Mouse (Mus musculus) brain, adult 2 months (tissue): ENCODE measurements around the gene Fbxo4.
A peak's percentile ranks its signal among the peaks of the same experiment; 100 is the strongest.

Experiments
- DNase-seq: peaks from one replicate; pipeline ENCODE4 v3.0.0; 2011; ENCODE audit warnings: low read depth, low spot score

Gene Fbxo4

DNA sequence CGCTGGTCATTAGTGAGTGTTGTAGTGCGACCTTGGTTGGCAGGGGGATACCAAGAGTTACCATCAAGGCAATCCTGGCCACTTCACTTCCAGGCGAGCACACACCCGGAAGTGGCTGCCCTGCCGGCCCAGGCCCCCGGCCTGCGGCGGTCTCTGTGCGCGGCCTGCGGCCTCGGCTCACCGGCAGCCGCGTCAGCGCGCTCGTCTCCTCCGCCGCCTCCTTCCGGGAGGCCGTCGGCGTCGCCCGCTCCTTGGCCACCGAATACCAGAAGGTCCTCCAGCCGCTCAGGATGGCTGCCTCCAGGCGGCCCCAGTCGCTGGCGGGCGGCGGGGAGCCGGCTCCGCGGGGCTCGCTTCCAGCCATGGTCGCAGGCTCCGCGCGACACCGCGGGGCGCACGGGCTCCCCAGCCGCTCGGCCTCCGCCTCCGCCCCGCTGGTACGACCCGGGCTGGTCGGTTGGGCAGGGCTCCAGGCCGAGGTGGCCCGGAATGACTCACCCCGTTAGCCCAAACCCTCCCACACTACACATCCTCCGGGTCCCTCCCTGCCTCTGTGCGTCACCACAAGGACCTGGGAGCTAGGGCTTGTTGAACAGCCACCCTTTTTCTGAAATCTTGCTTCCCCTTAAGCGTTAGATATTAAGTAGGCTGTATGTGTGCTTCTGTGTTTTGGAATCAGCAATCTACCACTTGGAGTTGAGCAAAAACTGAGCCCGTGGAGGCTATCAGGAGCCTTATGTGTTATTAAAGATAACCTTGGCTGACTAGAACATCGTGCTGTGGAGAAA, at the start of gene Fbxo4:
Gene Fbxo4 (minus strand): TSS at position 513 of the 788 bp plus-strand sequence.
- peak; percentile 95 for DNase-seq

- no peak for DNase-seq
These were observed 49.6 kb upstream of the Fbxo4 start for GRCm38 (mm10) chr15:4028960-4029359.

DNA sequence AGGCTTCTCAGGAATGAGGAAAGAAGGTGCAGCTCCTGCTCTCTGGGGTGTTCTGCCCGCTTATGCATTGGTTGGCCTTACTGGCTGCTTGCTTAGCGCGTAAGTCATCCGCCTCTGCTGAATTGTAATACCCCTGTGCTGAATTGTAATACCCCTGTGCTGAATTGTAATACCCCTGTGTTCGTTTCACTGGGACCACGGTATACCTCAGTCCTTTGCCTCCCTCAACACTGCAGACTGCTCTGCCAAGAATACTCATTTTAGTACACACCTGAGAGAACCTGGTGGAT, 49.0 kb upstream of the Fbxo4 start:
- DNase-seq = no peak

- DNase-seq = peak; percentile 74
These were observed 48.5 kb upstream of the Fbxo4 start for GRCm38 (mm10) chr15:4027671-4028410.

- DNase-seq = peak; percentile 96
These were observed 47.6 kb upstream of the Fbxo4 start for GRCm38 (mm10) chr15:4026831-4027584.

GRCm38 (mm10) chr15:4026231-4026773, 46.9 kb upstream of the Fbxo4 start, which contains the start of gene Oxct1:
Gene Oxct1 (plus strand): TSS chr15:4026383.
- DNase-seq = peak; percentile 99

- DNase-seq = no peak
These were observed 46.1 kb upstream of the Fbxo4 start for GRCm38 (mm10) chr15:4025508-4025904.

DNA sequence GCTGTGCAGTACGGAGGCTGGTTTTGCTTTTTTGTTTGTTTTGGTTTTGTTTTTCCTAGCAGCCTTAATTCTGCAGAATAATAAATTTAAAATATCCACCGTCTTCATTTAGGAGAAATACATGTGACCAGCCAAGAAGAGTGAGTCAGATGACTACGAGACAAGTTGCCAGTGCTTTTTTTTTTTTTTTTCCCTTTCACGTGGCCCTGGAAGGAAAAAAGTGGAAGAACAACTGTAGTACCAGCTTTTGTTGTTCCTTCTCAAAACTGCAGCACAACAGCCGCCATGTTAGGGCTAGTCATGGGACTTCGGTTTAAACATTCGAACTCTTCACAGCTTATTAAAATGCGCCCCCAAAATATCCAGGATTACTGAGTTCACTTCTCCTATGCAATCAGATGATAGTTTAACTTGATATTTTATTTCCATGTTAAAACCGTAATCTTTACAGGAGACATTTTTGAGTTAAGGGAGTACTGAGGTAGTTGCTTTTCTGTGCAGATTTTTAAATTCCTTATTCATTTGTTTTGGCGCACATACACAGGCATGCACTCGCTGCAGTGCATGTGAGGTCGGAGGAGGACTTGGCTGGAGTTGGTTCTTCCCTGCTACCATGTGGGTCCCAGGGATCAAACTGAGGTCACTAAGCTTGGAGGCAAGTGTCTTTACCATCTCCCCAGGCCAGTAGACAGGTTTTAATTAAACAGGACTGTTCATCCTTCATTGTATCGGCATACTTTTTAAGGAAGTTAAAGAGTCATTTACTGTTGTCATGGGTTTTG, 45.5 kb upstream of the Fbxo4 start:
- DNase-seq = no peak

DNA sequence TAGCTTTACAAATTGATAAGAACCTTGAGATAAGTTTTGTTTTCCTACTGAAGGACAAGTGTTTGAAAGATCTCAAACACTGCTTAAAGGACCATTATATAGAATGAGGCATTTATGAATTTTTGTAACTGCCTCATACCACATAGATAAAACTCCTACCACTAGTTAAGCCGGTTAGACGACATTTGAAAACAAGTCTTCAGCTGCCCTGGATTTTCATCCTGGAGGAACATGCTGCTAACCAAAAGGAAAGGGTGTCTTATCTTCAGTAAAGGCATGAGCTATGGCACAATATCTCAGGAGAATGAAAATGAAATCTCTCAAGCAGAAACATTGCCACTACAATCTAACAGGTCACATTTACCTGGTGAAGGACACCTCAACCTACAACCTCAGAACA, 44.4 kb upstream of the Fbxo4 start:
- DNase-seq = no peak

DNA sequence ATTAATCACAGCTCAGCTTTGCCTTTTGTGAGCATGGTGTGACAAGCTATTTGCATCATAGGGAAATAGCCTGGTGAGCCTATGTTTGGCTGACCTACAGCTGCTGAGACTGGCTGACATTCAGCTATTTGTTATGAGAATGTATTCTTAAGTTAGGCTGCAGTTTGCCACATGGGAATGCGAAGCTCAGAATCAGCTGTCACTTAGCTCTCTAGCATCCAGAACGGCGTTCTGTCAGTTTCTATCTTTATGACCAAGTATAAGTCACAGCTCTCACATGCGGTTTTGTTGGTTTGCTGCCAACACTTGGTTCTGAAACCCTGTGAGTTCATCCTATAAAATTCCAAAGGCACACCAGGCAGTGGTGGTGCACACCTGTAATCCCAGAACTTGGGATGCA, 41.3 kb upstream of the Fbxo4 start:
- peak; percentile 49 for DNase-seq

GRCm38 (mm10) chr15:4013873-4014272, 34.5 kb upstream of the Fbxo4 start:
- DNase-seq = no peak

DNA sequence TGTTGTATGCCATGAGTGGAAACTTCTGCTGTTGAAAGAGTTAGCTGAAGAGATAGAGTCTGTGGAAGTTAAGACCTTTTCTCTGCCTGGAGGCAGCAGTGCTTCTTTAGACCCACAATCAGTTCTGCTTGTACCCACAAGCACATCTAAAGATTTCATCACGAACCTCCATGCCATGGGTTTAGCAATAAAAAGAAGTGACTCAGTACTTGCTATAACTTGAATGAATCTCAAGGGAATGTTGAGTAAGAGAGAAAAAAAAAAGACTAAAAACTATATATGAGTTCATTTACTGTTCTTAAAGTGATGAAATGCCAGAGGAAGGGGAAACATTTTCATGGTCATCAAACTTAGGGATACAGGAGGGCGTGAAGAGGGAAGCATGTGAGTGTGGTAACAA, 21.2 kb upstream of the Fbxo4 start:
- no peak for DNase-seq

GRCm38 (mm10) chr15:3999144-3999543, 19.8 kb upstream of the Fbxo4 start:
- DNase-seq = no peak

- no peak for DNase-seq
These were observed 17.1 kb upstream of the Fbxo4 start for GRCm38 (mm10) chr15:3996267-3997010.

GRCm38 (mm10) chr15:3995448-3996266, 16.3 kb upstream of the Fbxo4 start, which contains the start of gene AW549877:
Gene AW549877 (minus strand): TSS chr15:3995744.
- DNase-seq = peak; percentile 100

- DNase-seq = peak; percentile 27
These were observed 15.6 kb upstream of the Fbxo4 start for GRCm38 (mm10) chr15:3994852-3995447.

DNA sequence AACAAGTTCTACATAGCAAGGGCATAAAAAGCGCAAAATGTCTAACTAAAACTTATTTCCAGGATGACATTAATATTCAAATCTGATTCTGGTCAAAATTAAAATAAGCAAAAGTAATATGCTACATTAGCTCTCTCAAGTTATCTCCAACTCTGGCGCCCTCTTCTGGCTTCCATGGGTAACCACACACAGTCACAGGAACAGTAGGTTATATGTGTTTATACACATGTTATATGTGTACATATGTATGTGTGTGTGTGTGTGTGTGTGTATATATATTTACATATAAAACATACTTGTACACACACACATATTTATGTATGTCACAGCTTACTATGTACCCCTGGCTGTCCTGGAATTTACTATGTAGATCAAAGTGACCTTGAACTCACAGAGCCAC, 8.6 kb upstream of the Fbxo4 start:
- DNase-seq = peak; percentile 26

- peak; percentile 8 for DNase-seq
These were observed 5.5 kb upstream of the Fbxo4 start for GRCm38 (mm10) chr15:3984876-3985275.

DNA sequence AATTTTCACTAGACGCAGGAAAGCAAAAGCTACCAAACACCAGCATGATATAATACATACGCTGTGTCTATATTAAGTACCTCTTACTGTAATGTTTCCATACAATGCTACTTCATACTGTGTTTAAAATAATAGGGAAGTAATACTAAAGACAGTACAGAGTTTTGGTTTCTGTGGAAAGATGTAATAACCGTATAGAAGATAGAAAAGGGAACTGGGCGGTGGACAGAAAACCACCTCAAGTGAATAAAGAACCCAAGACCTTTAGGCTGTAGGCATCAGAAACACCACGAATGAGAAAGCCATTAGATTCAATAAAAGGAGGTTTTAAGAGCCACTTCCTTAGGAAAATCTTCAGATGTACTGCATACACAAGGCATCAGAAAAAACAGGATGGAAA, 3.4 kb upstream of the Fbxo4 start:
- no peak for DNase-seq
